Mouse (Mus musculus): ENCODE measurements at regions not wholly inside any gene's neighbourhood (a gene's known extent, or its start where the extent isn't known, plus 50 kb on each side); places are given as distances from the start of the nearest gene placed in this dataset.
A peak's percentile ranks its signal among the peaks of the same experiment; 100 is the strongest.

- H3K4me1 ChIP-seq = no peaks in the 10 kb centered on the region
- no peak for ATAC-seq (ENCODE audit: low FRiP score)
- no peaks in the 10 kb centered on the region for H3K27me3 ChIP-seq
- H3K9me3 ChIP-seq (replicated peaks) = no peaks in the 10 kb centered on the region
- H3K4me3 ChIP-seq = no peak overlapping the region
- no peak overlapping the region for H3K9ac ChIP-seq
- no peak overlapping the region for H3K27ac ChIP-seq
- no peak overlapping the region for H3K4me2 ChIP-seq (replicated peaks)
- H3K36me3 ChIP-seq = no peaks in the 10 kb centered on the region
These were observed 411.9 kb upstream of the Mgat4c start for GRCm38 (mm10) chr10:101269371-101269770.

GRCm38 (mm10) chr10:101271459-101272299 is 409.6 kb upstream of the Mgat4c start:
- H3K4me3 ChIP-seq = no peak overlapping the region
- WGBS = 79% methylated on average over 3 of the region's 3 CpGs
- no peaks in the 10 kb centered on the region for H3K4me1 ChIP-seq
- H3K36me3 ChIP-seq = no peaks in the 10 kb centered on the region
- H3K9ac ChIP-seq = no peak overlapping the region
- H3K27ac ChIP-seq = no peak overlapping the region
- no peaks in the 10 kb centered on the region for H3K9me3 ChIP-seq (replicated peaks)
- H3K27me3 ChIP-seq = no peaks in the 10 kb centered on the region
- no peak for ATAC-seq (ENCODE audit: low FRiP score)
- H3K4me2 ChIP-seq (replicated peaks) = no peak overlapping the region

GRCm38 (mm10) chr10:101288082-101288481 is 393.2 kb upstream of the Mgat4c start:
- Histone ChIP-seq H3K4me2 (replicated peaks) (no peak overlapping the region), H3K36me3 (no peaks in the 10 kb centered on the region), H3K27ac (no peak overlapping the region), H3K27me3 (no peaks in the 10 kb centered on the region), H3K9me3 (replicated peaks) (no peaks in the 10 kb centered on the region), H3K4me3 (no peak overlapping the region), H3K9ac (no peak overlapping the region), H3K4me1 (no peaks in the 10 kb centered on the region)
- ATAC-seq (ENCODE audit: low FRiP score) = no peak
- 96% methylated on average over 2 of the region's 2 CpGs for WGBS

GRCm38 (mm10) chr10:101302138-101302780 is 379.0 kb upstream of the Mgat4c start:
- no peaks in the 10 kb centered on the region for H3K27me3 ChIP-seq
- WGBS = 63% methylated on average over 2 of the region's 2 CpGs

GRCm38 (mm10) chr10:101304075-101304474 is 377.2 kb upstream of the Mgat4c start:
- Histone ChIP-seq H3K27ac (no peak overlapping the region), H3K4me3 (no peak overlapping the region), H3K4me2 (replicated peaks) (no peak overlapping the region), H3K9ac (no peak overlapping the region), H3K9me3 (replicated peaks) (no peaks in the 10 kb centered on the region), H3K27me3 (no peaks in the 10 kb centered on the region), H3K4me1 (no peaks in the 10 kb centered on the region), H3K36me3 (no peaks in the 10 kb centered on the region)
- ATAC-seq (ENCODE audit: low FRiP score) = no peak

More at GRCm38 (mm10) chr10:101302138-101302780, 379.0 kb upstream of the Mgat4c start:
- peak; percentile 54; the same call in 1 of the 2 replicates for ATAC-seq (ENCODE audit: low FRiP score)
- no peaks in the 10 kb centered on the region for H3K4me1 ChIP-seq
- H3K36me3 ChIP-seq = no peaks in the 10 kb centered on the region
- H3K4me3 ChIP-seq = no peak overlapping the region
- no peaks in the 10 kb centered on the region for H3K9me3 ChIP-seq (replicated peaks)
- no peak overlapping the region for H3K27ac ChIP-seq
- no peak overlapping the region for H3K4me2 ChIP-seq (replicated peaks)
- no peak overlapping the region for H3K9ac ChIP-seq

- no peak overlapping the region for H3K4me2 ChIP-seq (replicated peaks)
- 79% methylated on average over 3 of the region's 3 CpGs for WGBS
- H3K4me3 ChIP-seq = no peak overlapping the region
- no peaks in the 10 kb centered on the region for H3K4me1 ChIP-seq
- no peaks in the 10 kb centered on the region for H3K36me3 ChIP-seq
- no peak overlapping the region for H3K27ac ChIP-seq
- no peak overlapping the region for H3K9ac ChIP-seq
- ATAC-seq (ENCODE audit: low FRiP score) = no peak
- no peaks in the 10 kb centered on the region for H3K9me3 ChIP-seq (replicated peaks)
- H3K27me3 ChIP-seq = no peaks in the 10 kb centered on the region
These were observed 364.5 kb upstream of the Mgat4c start for GRCm38 (mm10) chr10:101316659-101317338.

GRCm38 (mm10) chr10:101321080-101321717 is 360.1 kb upstream of the Mgat4c start:
- Histone ChIP-seq H3K4me1 (no peaks in the 10 kb centered on the region), H3K27ac (no peak overlapping the region), H3K36me3 (no peaks in the 10 kb centered on the region), H3K27me3 (no peaks in the 10 kb centered on the region), H3K4me3 (no peak overlapping the region), H3K9ac (no peak overlapping the region), H3K4me2 (replicated peaks) (no peak overlapping the region), H3K9me3 (replicated peaks) (no peaks in the 10 kb centered on the region)
- ATAC-seq (ENCODE audit: low FRiP score) = no peak
- WGBS = 79% methylated on average over 4 of the region's 4 CpGs

GRCm38 (mm10) chr10:101324537-101324936 is 356.8 kb upstream of the Mgat4c start:
- Histone ChIP-seq H3K4me2 (replicated peaks) (no peak overlapping the region), H3K36me3 (no peaks in the 10 kb centered on the region), H3K27ac (no peak overlapping the region), H3K9me3 (replicated peaks) (no peaks in the 10 kb centered on the region), H3K27me3 (no peaks in the 10 kb centered on the region), H3K4me3 (no peak overlapping the region), H3K4me1 (no peaks in the 10 kb centered on the region), H3K9ac (no peak overlapping the region)
- WGBS = 88% methylated on average over 1 of the region's 1 CpGs
- no peak for ATAC-seq (ENCODE audit: low FRiP score)

GRCm38 (mm10) chr10:101328545-101328944 is 352.7 kb upstream of the Mgat4c start:
- Histone ChIP-seq H3K27me3 (no peaks in the 10 kb centered on the region), H3K4me1 (no peaks in the 10 kb centered on the region), H3K4me3 (no peak overlapping the region), H3K4me2 (replicated peaks) (no peak overlapping the region), H3K36me3 (no peaks in the 10 kb centered on the region), H3K9ac (no peak overlapping the region), H3K27ac (no peak overlapping the region), H3K9me3 (replicated peaks) (no peaks in the 10 kb centered on the region)
- 97% methylated on average over 1 of the region's 1 CpGs for WGBS
- ATAC-seq (ENCODE audit: low FRiP score) = no peak

GRCm38 (mm10) chr10:101330109-101330508 is 351.2 kb upstream of the Mgat4c start:
- ATAC-seq (ENCODE audit: low FRiP score) = no peak
- Histone ChIP-seq H3K9ac (no peak overlapping the region), H3K9me3 (replicated peaks) (no peaks in the 10 kb centered on the region), H3K4me2 (replicated peaks) (no peak overlapping the region), H3K4me1 (no peaks in the 10 kb centered on the region), H3K27ac (no peak overlapping the region), H3K36me3 (no peaks in the 10 kb centered on the region), H3K27me3 (no peaks in the 10 kb centered on the region), H3K4me3 (no peak overlapping the region)
- 87% methylated on average over 3 of the region's 3 CpGs for WGBS

GRCm38 (mm10) chr10:101335136-101335535 is 346.2 kb upstream of the Mgat4c start:
- no peak overlapping the region for H3K4me3 ChIP-seq

GRCm38 (mm10) chr10:101339565-101339964 is 341.7 kb upstream of the Mgat4c start:
- Histone ChIP-seq H3K4me1 (no peaks in the 10 kb centered on the region), H3K27me3 (no peaks in the 10 kb centered on the region)
- no peak for ATAC-seq (ENCODE audit: low FRiP score)

More at GRCm38 (mm10) chr10:101335136-101335535, 346.2 kb upstream of the Mgat4c start:
- 64% methylated on average over 2 of the region's 3 CpGs for WGBS
- H3K27me3 ChIP-seq = no peaks in the 10 kb centered on the region
- no peak overlapping the region for H3K27ac ChIP-seq
- ATAC-seq (ENCODE audit: low FRiP score) = no peak
- no peak overlapping the region for H3K4me2 ChIP-seq (replicated peaks)
- no peaks in the 10 kb centered on the region for H3K4me1 ChIP-seq
- H3K36me3 ChIP-seq = no peaks in the 10 kb centered on the region
- H3K9ac ChIP-seq = no peak overlapping the region
- no peaks in the 10 kb centered on the region for H3K9me3 ChIP-seq (replicated peaks)

More at GRCm38 (mm10) chr10:101339565-101339964, 341.7 kb upstream of the Mgat4c start:
- Histone ChIP-seq H3K4me2 (replicated peaks) (no peak overlapping the region), H3K27ac (no peak overlapping the region), H3K4me3 (no peak overlapping the region), H3K9me3 (replicated peaks) (no peaks in the 10 kb centered on the region), H3K36me3 (no peaks in the 10 kb centered on the region), H3K9ac (no peak overlapping the region)
- 80% methylated on average over 3 of the region's 3 CpGs for WGBS

All from hindbrain, embryonic 12.5 days (tissue).